Mouse (Mus musculus) gastrocnemius, postnatal 25 days (tissue): ENCODE measurements around the gene Megf11. TPM values are rescaled to one million over a fixed set of nuclear protein-coding genes. Genes with fewer than 3 reads are reported as not detected.
A peak's percentile ranks its signal among the peaks of the same experiment; 100 is the strongest.
"Not testable (repeated sequence)": the region's sequence is repeated elsewhere in the genome, so short reads cannot be mapped to it uniquely, and the experiment has no call there.

ENCODE experiments used
- DNase-seq: peaks from one replicate; pipeline ENCODE4 v3.0.0; 2022
- total RNA-seq, 2 experiments: library from RNA; stranded (reverse); gene quantifications; 1 replicate in 1 of 2; 2 replicates in 1 of 2; pipeline ENCODE4 v1.2.3; 2021

The Megf11 gene
- total RNA-seq, 2 experiments from 2014 or later, result 0.54 to 0.67 TPM

- DNase-seq, result no peak
Observed at GRCm38 (mm10) chr9:64466090-64466489, 80.7 kb downstream of the Megf11 start.

- DNase-seq, result no peak
Observed at GRCm38 (mm10) chr9:64466564-64466963, 81.1 kb downstream of the Megf11 start.

- no peak for DNase-seq
Observed at GRCm38 (mm10) chr9:64470806-64471205, 85.4 kb downstream of the Megf11 start.

GRCm38 (mm10) chr9:64471336-64471735, 85.9 kb downstream of the Megf11 start:
- DNase-seq, result no peak

- no peak for DNase-seq
Observed at GRCm38 (mm10) chr9:64472165-64472564, 86.7 kb downstream of the Megf11 start.

- DNase-seq, result no peak
Observed at GRCm38 (mm10) chr9:64472743-64473142, 87.3 kb downstream of the Megf11 start.

GRCm38 (mm10) chr9:64473170-64473569, 87.7 kb downstream of the Megf11 start:
- no peak for DNase-seq

- no peak for DNase-seq
Observed at GRCm38 (mm10) chr9:64473695-64474094, 88.3 kb downstream of the Megf11 start.

- peak; percentile 25 for DNase-seq
Observed at GRCm38 (mm10) chr9:64474142-64474541, 88.7 kb downstream of the Megf11 start.

GRCm38 (mm10) chr9:64475942-64476341, 90.5 kb downstream of the Megf11 start:
- no peak for DNase-seq

- DNase-seq, result not testable (repeated sequence)
Observed at GRCm38 (mm10) chr9:64477397-64477796, 92.0 kb downstream of the Megf11 start.

- DNase-seq, result no peak
Observed at GRCm38 (mm10) chr9:64482126-64482525, 96.7 kb downstream of the Megf11 start.

GRCm38 (mm10) chr9:64487377-64487776, 102.0 kb downstream of the Megf11 start:
- DNase-seq, result no peak

- no peak for DNase-seq
Observed at GRCm38 (mm10) chr9:64494647-64495046, 109.2 kb downstream of the Megf11 start.

GRCm38 (mm10) chr9:64498929-64499328, 113.5 kb downstream of the Megf11 start:
- DNase-seq, result no peak

- DNase-seq, result no peak
Observed at GRCm38 (mm10) chr9:64501211-64501610, 115.8 kb downstream of the Megf11 start.

- DNase-seq, result no peak
Observed at GRCm38 (mm10) chr9:64503996-64504395, 118.6 kb downstream of the Megf11 start.

GRCm38 (mm10) chr9:64504456-64504855, 119.0 kb downstream of the Megf11 start:
- DNase-seq, result no peak

GRCm38 (mm10) chr9:64504921-64505320, 119.5 kb downstream of the Megf11 start:
- DNase-seq, result no peak

- no peak for DNase-seq
Observed at GRCm38 (mm10) chr9:64506440-64507206, 121.2 kb downstream of the Megf11 start.

- DNase-seq, result no peak
Observed at GRCm38 (mm10) chr9:64507207-64507517, 121.7 kb downstream of the Megf11 start.

GRCm38 (mm10) chr9:64507995-64508394, 122.6 kb downstream of the Megf11 start:
- no peak for DNase-seq

GRCm38 (mm10) chr9:64514826-64515225, 129.4 kb downstream of the Megf11 start:
- no peak for DNase-seq
